Mouse (Mus musculus): Measurements from ENCODE around the gene Mup4.

DNA sequence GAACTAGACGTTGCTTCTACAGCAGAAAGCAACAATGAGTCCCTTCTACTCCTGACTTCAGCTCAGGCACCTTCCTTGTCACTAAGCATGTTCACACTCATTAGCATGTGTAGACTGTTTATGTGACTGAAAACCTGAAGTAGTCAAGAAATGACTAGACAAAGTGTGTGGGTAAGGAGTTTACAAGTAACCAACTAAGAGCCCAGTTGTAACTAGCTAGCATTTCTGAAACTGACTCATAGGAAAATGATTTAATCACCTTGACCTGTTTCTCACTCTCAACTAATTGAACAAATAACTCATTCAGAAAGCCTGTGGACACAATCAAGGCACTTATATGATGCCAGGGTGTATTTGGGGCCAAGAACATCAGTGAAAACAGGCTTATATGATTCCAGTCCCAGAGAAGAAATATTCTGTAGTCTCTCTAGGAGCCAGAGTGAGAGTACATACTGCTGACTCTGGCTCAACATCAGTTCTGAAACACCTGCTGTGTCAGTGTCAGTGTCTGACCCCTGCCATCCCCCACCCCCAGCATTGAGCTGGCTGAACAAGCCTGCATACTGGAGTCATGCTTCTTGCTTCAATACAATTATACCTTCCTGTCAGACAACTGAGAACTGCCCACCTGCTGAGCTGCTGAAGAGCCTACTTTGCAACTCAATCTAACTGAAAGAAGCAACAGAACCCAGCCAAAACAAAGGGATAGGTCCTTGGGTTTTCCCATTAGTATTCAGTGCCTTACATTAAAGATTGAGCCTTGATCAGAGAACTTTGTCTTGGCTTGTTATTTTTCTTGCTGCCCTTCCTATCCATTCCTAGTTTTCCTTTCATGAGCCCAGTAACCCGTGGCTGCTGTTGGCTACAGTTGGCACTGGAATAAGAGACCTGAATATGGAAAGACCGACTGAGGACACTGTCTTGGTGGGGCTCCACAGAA is 3.2 kb upstream of the Mup4 start, which contains the start of gene Mup6:
- TF ChIP-seq ZNF384 (IDR thresholded peaks at IDR 0.05; ENCODE audit: low read depth, low read length) (no peak), ZC3H11A (IDR thresholded peaks at IDR 0.05; ENCODE audit: borderline replicate concordance, low read depth, low read length) (0 out of 2 replicates have a peak, but pooled peaks have one; percentile 9)
